Mouse (Mus musculus) embryonic facial prominence, embryonic 14.5 days (tissue): ENCODE data around the gene Mvb12b. TPM values are rescaled to one million over a fixed set of nuclear protein-coding genes. Genes with fewer than 3 reads are reported as not detected.

Source experiments
- ATAC-seq: fragments of 200-750 bp; cut with Nextera tagmentation; 2 replicates; pipeline ENCODE4 v1.8.0; 2017; ENCODE audit warnings: low read depth, moderate number of reproducible peaks, moderate TSS enrichment
- DNase-seq: peaks from one replicate; pipeline ENCODE4 v3.0.0-alpha.2; 2015; ENCODE audit warnings: low spot score
- H3K27ac ChIP-seq: fragments of 300-500 bp; sonication (generic); replicated peaks from 2 replicates; pipeline ENCODE4 v1.5.1; 2014; ENCODE audit warnings: low read depth, mild to moderate bottlenecking, low read length, moderate library complexity
- H3K27me3 ChIP-seq: fragments of 300-500 bp; sonication (generic); replicated peaks from 2 replicates; pipeline ENCODE4 v1.6.1; 2014; ENCODE audit warnings: low read length; ENCODE audit not compliant: control insufficient read depth, insufficient read depth
- H3K36me3 ChIP-seq: fragments of 300-500 bp; sonication (generic); 2 replicates; pipeline ENCODE4 v1.6.1; 2014; ENCODE audit warnings: low read length, mixed read lengths; ENCODE audit not compliant: control insufficient read depth, insufficient read depth
- H3K4me1 ChIP-seq: fragments of 300-500 bp; sonication (generic); 2 replicates; pipeline ENCODE4 v1.6.1; 2014; ENCODE audit warnings: antibody characterized with exemption, low read length; ENCODE audit not compliant: control insufficient read depth, insufficient read depth
- H3K4me2 ChIP-seq: fragments of 300-500 bp; sonication (generic); 2 replicates; pipeline ENCODE4 v1.6.1; 2014; ENCODE audit warnings: low read depth, mild to moderate bottlenecking, low read length, moderate library complexity, mixed read lengths
- H3K4me3 ChIP-seq: fragments of 300-500 bp; sonication (generic); 2 replicates; pipeline ENCODE4 v1.5.1; 2014; ENCODE audit warnings: low read depth, mild to moderate bottlenecking, low read length
- H3K9ac ChIP-seq: fragments of 300-500 bp; sonication (generic); 2 replicates; pipeline ENCODE4 v1.6.1; 2014; ENCODE audit warnings: low read depth, mild to moderate bottlenecking, low read length, moderate library complexity, mixed read lengths
- H3K9me3 ChIP-seq: fragments of 300-500 bp; sonication (generic); 2 replicates; pipeline ENCODE4 v1.6.1; 2016; ENCODE audit warnings: low read length; ENCODE audit not compliant: control insufficient read depth
- WGBS: fragments of 180-500 bp; shearing (Covaris S2); extraction: QIAGEN DNeasy Blood & Tissue Kit; methylation state at CpG from one replicate; pipeline ENCODE4 v1.1.7; 2014; 5-methylcytosine and 5-hydroxymethylcytosine counted together
- polyA plus RNA-seq: library from polyadenylated mRNA; unstranded; fragments of >200 nt; fragmentation: Nextera tagmentation; extraction: Ambion mirVana; gene quantifications from 2 replicates; pipeline ENCODE4 v1.2.1, GENCODE M21; 2014

Mvb12b gene
- polyA plus RNA-seq, 1 experiment from 2014 or later, result 14.1 TPM

GRCm38 (mm10) chr2:33809081-33809480, 78.7 kb downstream of the Mvb12b start:
- Histone ChIP-seq H3K36me3 (peaks cover 5% of the 10 kb centered on the region), H3K9me3 (no peaks in the 10 kb centered on the region), H3K9ac (no peak overlapping the region), H3K4me1 (peaks cover 25% of the 10 kb centered on the region), H3K27ac (no peak overlapping the region), H3K27me3 (no peaks in the 10 kb centered on the region), H3K4me3 (no peak overlapping the region), H3K4me2 (no peak overlapping the region)
- ATAC-seq (no peak; the same call in 1 of the 2 replicates), DNase-seq (no peak)
- WGBS, result 83% methylated on average over 3 of the region's 3 CpGs

DNA sequence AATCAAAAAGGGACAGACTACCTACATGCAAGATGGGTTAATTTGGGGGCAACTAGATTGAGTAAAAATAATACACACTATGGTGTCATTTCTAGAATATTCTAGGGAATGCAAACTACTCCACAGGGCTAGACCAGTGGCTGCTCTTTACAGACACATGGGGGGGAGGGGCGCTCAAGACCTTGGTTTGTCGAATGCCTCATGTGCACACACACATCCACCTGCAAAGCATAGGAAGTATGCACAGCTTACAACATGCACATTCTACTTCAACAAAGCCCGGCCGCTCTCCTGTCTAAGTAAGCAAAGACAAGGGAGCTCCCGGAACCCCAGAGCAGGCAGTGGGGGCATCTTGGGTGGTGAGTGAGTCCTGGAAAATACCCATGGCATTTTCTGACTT, 79.7 kb downstream of the Mvb12b start:
- 91% methylated on average over 5 of the region's 5 CpGs for WGBS
- no peak overlapping the region for H3K27ac ChIP-seq
- peaks cover 18% of the 10 kb centered on the region for H3K4me1 ChIP-seq
- H3K27me3 ChIP-seq, result no peaks in the 10 kb centered on the region
- DNase-seq (no peak), ATAC-seq (no peak)
- no peak overlapping the region for H3K9ac ChIP-seq
- no peak overlapping the region for H3K4me2 ChIP-seq
- no peaks in the 10 kb centered on the region for H3K9me3 ChIP-seq
- H3K36me3 ChIP-seq, result peaks cover 5% of the 10 kb centered on the region
- H3K4me3 ChIP-seq, result no peak overlapping the region

GRCm38 (mm10) chr2:33805640-33806039, 82.1 kb downstream of the Mvb12b start:
- no peak overlapping the region for H3K4me2 ChIP-seq
- H3K4me3 ChIP-seq, result no peak overlapping the region
- no peaks in the 10 kb centered on the region for H3K4me1 ChIP-seq
- H3K9me3 ChIP-seq, result no peaks in the 10 kb centered on the region
- peaks cover 22% of the 10 kb centered on the region for H3K36me3 ChIP-seq
- DNase-seq (no peak), ATAC-seq (peak; percentile 51; the same call in 1 of the 2 replicates)
- H3K9ac ChIP-seq, result no peak overlapping the region
- 69% methylated on average over 11 of the region's 11 CpGs for WGBS
- no peaks in the 10 kb centered on the region for H3K27me3 ChIP-seq
- no peak overlapping the region for H3K27ac ChIP-seq

GRCm38 (mm10) chr2:33803717-33804214, 84.0 kb downstream of the Mvb12b start:
- H3K9ac ChIP-seq, result no peak overlapping the region
- no peak overlapping the region for H3K4me3 ChIP-seq
- no peaks in the 10 kb centered on the region for H3K27me3 ChIP-seq
- H3K36me3 ChIP-seq, result peaks cover 22% of the 10 kb centered on the region
- no peaks in the 10 kb centered on the region for H3K4me1 ChIP-seq
- H3K9me3 ChIP-seq, result no peaks in the 10 kb centered on the region
- no peak for ATAC-seq
- WGBS, result 68% methylated on average over 4 of the region's 4 CpGs
- DNase-seq, result no peak
- no peak overlapping the region for H3K4me2 ChIP-seq
- no peak overlapping the region for H3K27ac ChIP-seq

- peaks cover 22% of the 10 kb centered on the region for H3K36me3 ChIP-seq
- 83% methylated on average over 12 of the region's 12 CpGs for WGBS
- no peak overlapping the region for H3K4me3 ChIP-seq
- no peak overlapping the region for H3K9ac ChIP-seq
- H3K4me2 ChIP-seq, result no peak overlapping the region
- H3K27me3 ChIP-seq, result no peaks in the 10 kb centered on the region
- DNase-seq (no peak), ATAC-seq (no peak)
- no peak overlapping the region for H3K27ac ChIP-seq
- H3K9me3 ChIP-seq, result no peaks in the 10 kb centered on the region
- H3K4me1 ChIP-seq, result no peaks in the 10 kb centered on the region
Measured at GRCm38 (mm10) chr2:33803083-33803615, 84.6 kb downstream of the Mvb12b start.

DNA sequence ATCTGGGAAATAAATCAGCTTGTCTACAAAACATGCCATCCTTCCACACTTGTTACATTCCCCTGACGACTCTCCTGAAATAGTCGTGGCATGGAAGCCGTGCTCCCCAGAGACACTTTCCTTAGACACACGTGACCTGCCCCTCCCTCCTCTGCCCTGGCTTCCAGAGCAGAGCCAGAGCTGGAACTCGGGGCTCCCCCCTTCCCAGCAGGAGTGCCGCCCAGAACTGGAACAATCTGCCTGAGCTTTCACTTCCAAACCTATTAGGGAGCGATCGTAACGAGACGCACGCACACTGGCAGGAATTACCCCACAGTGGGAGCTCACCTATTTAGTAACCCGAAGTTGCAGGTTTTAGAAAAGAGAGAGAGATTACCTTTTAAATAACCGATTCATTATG, 86.0 kb downstream of the Mvb12b start:
- no peaks in the 10 kb centered on the region for H3K4me1 ChIP-seq

DNA sequence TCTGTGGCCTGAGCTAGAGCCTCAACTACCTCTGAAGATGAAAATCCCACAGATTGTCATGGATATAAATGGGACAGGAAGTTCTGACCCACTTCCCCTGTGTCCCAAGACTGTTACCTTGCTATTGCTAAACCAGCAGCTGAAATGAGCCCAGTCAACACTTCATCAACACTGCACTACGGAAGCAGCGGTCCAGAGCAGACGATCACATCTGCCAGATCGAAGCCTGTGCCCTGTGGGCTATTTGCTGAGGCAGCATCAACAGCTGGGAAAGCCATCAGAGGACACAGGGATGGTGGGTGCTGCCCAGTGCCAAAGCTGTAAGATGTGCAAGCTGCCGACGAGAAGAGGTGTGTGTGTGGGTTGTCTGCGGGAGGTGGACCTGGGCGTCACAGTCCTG, 86.4 kb downstream of the Mvb12b start:
- Histone ChIP-seq H3K27ac (no peak overlapping the region), H3K9ac (no peak overlapping the region), H3K27me3 (no peaks in the 10 kb centered on the region), H3K4me1 (no peaks in the 10 kb centered on the region), H3K4me2 (no peak overlapping the region), H3K9me3 (no peaks in the 10 kb centered on the region), H3K36me3 (peaks cover 16% of the 10 kb centered on the region), H3K4me3 (no peak overlapping the region)
- no peak for ATAC-seq
- no peak for DNase-seq
- WGBS, result 75% methylated on average over 8 of the region's 8 CpGs

More for the DNA sequence above, 86.0 kb downstream of the Mvb12b start:
- Histone ChIP-seq H3K27me3 (no peaks in the 10 kb centered on the region), H3K36me3 (peaks cover 16% of the 10 kb centered on the region), H3K9me3 (no peaks in the 10 kb centered on the region), H3K4me3 (no peak overlapping the region), H3K4me2 (no peak overlapping the region), H3K9ac (no peak overlapping the region), H3K27ac (no peak overlapping the region)
- WGBS, result 52% methylated on average over 13 of the region's 13 CpGs
- no peak for DNase-seq
- peak; percentile 23; the same call in 1 of the 2 replicates for ATAC-seq

DNA sequence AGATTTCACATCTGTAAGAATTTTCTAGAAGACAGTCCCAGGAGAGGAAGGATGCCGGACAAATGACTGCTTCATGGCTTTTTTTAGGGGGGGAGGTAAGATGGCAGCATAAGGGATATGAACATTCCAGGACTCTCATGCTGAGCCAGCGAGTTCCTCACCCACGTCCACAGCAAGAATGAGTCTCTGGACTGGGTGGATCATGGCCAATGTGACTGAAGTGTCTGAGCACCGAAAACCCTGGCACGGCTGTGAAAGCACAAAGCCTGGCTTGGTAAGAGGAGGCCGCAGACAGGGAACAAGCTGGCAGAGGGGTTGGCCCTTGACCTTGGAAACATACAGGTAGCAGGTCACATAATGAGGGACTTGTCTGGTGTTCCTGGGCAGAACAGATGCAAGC, 87.5 kb downstream of the Mvb12b start:
- H3K36me3 ChIP-seq, result peaks cover 16% of the 10 kb centered on the region
- DNase-seq (no peak), ATAC-seq (no peak)
- no peaks in the 10 kb centered on the region for H3K4me1 ChIP-seq
- no peak overlapping the region for H3K4me2 ChIP-seq
- H3K4me3 ChIP-seq, result no peak overlapping the region
- no peaks in the 10 kb centered on the region for H3K27me3 ChIP-seq
- H3K9ac ChIP-seq, result no peak overlapping the region
- no peak overlapping the region for H3K27ac ChIP-seq
- WGBS, result 80% methylated on average over 6 of the region's 6 CpGs
- no peaks in the 10 kb centered on the region for H3K9me3 ChIP-seq
